Mouse (Mus musculus) limb, embryonic 13.5 days (tissue): ENCODE measurements around the gene Lhfpl3. TPM values are rescaled to one million over a fixed set of nuclear protein-coding genes. Genes with fewer than 3 reads are reported as not detected.

Source experiments
- ATAC-seq: fragments of 200-750 bp; cut with Nextera tagmentation; 2 replicates; pipeline ENCODE4 v1.8.0; 2017; ENCODE audit warnings: low read depth, moderate number of reproducible peaks, moderate TSS enrichment; ENCODE audit not compliant: low FRiP score
- H3K27ac ChIP-seq: fragments of 300-500 bp; sonication (generic); 2 replicates; pipeline ENCODE4 v1.5.1; 2015; ENCODE audit warnings: inconsistent platforms, mild to moderate bottlenecking, moderate library complexity
- H3K27me3 ChIP-seq: fragments of 300-500 bp; sonication (generic); 2 replicates; pipeline ENCODE4 v1.6.1; 2015; ENCODE audit warnings: mild to moderate bottlenecking, inconsistent platforms
- H3K36me3 ChIP-seq: fragments of 300-500 bp; sonication (generic); 2 replicates; pipeline ENCODE4 v1.6.1; 2015; ENCODE audit warnings: inconsistent platforms, mild to moderate bottlenecking, moderate library complexity
- H3K4me1 ChIP-seq: fragments of 300-500 bp; sonication (generic); 2 replicates; pipeline ENCODE4 v1.6.1; 2015; ENCODE audit warnings: inconsistent platforms
- H3K4me2 ChIP-seq: fragments of 300-500 bp; sonication (generic); replicated peaks from 2 replicates; pipeline ENCODE4 v1.6.1; 2015; ENCODE audit warnings: inconsistent platforms, mild to moderate bottlenecking, moderate library complexity
- H3K4me3 ChIP-seq: fragments of 300-500 bp; sonication (generic); 2 replicates; pipeline ENCODE4 v1.5.1; 2015; ENCODE audit warnings: moderate library complexity, mild to moderate bottlenecking, inconsistent platforms
- H3K9ac ChIP-seq: fragments of 300-500 bp; sonication (generic); 2 replicates; pipeline ENCODE4 v1.6.1; 2015; ENCODE audit warnings: mild to moderate bottlenecking, inconsistent platforms
- H3K9me3 ChIP-seq: fragments of 300-500 bp; sonication (generic); 2 replicates; pipeline ENCODE4 v1.6.1; 2016; ENCODE audit warnings: inconsistent platforms
- WGBS: fragments of 180-500 bp; shearing (Covaris S2); methylation state at CpG from one replicate; pipeline ENCODE4 v1.1.7; 2015; 5-methylcytosine and 5-hydroxymethylcytosine counted together
- polyA plus RNA-seq: library from polyadenylated mRNA; unstranded; fragments of >200 nt; fragmentation: Nextera tagmentation; extraction: Ambion mirVana; gene quantifications from 2 replicates; pipeline ENCODE4 v1.2.1, GENCODE M21; 2015

Gene Lhfpl3
- polyA plus RNA-seq, 1 experiment from 2014 or later: 1.3 TPM

- Histone ChIP-seq H3K27ac (no peak overlapping the region), H3K9ac (no peak overlapping the region), H3K4me1 (no peaks in the 10 kb centered on the region), H3K4me3 (no peak overlapping the region), H3K27me3 (no peaks in the 10 kb centered on the region), H3K4me2 (no peak overlapping the region), H3K9me3 (0 out of 2 replicates have a peak, but pooled peaks cover 3% of the 10 kb centered on the region), H3K36me3 (no peaks in the 10 kb centered on the region)
- WGBS: 80% methylated on average over 4 of the region's 4 CpGs
- no peak for ATAC-seq
Measured at GRCm38 (mm10) chr5:22856480-22856879, 110.6 kb downstream of the Lhfpl3 start.

DNA sequence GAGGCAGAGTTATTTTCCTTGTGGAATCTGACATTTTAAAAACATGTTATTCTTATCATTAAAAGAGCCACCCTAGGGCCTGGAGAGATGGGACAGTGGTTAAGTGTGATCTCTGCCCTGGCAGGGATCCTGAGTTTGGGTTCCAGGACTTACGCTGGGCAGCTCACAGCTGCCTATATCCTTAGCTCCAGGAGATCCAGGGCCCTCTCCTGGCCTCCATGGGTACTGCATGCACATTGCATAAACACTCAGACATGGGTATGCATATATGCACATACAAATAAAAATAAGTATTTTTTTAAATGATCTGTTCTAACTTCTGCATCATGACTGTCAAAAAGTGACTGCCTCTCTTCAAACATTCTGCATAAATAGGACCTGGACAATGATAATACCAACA lies 115.5 kb downstream of the Lhfpl3 start:
- 61% methylated on average over 1 of the region's 1 CpGs for WGBS
- Histone ChIP-seq H3K4me1 (no peaks in the 10 kb centered on the region), H3K27me3 (no peaks in the 10 kb centered on the region), H3K4me3 (no peak overlapping the region), H3K4me2 (no peak overlapping the region), H3K9ac (no peak overlapping the region), H3K36me3 (no peaks in the 10 kb centered on the region), H3K27ac (no peak overlapping the region), H3K9me3 (no peaks in the 10 kb centered on the region)
- no peak for ATAC-seq

GRCm38 (mm10) chr5:22869031-22869430 lies 123.2 kb downstream of the Lhfpl3 start:
- Histone ChIP-seq H3K9ac (no peak overlapping the region), H3K27me3 (no peaks in the 10 kb centered on the region), H3K36me3 (no peaks in the 10 kb centered on the region), H3K27ac (no peak overlapping the region), H3K4me1 (no peaks in the 10 kb centered on the region), H3K9me3 (no peaks in the 10 kb centered on the region), H3K4me3 (no peak overlapping the region), H3K4me2 (no peak overlapping the region)
- WGBS: 88% methylated on average over 5 of the region's 5 CpGs
- no peak for ATAC-seq

DNA sequence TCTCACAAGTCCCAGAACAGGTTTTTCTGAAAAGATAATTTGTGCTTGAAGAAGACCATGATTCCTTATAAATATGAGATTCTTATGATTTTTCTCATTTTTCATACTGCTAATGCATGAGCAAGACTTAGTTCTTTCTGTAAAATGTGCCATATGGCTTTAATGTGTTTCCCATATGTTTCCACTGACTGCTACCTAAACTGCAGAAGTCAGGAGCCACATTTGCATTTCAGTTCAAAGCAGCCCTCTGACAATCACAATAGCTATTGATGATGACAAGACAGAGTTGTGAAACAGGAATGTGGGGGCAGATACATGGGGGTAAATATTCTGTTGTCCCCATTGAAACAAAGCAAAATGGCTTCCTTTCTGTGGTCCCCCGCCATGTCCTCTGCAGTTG lies 126.6 kb downstream of the Lhfpl3 start:
- H3K4me2 ChIP-seq: no peak overlapping the region
- H3K9me3 ChIP-seq: no peaks in the 10 kb centered on the region
- no peak for ATAC-seq
- no peak overlapping the region for H3K9ac ChIP-seq
- H3K36me3 ChIP-seq: no peaks in the 10 kb centered on the region
- no peaks in the 10 kb centered on the region for H3K4me1 ChIP-seq
- WGBS: 86% methylated on average over 1 of the region's 1 CpGs
- no peak overlapping the region for H3K4me3 ChIP-seq
- no peaks in the 10 kb centered on the region for H3K27me3 ChIP-seq
- H3K27ac ChIP-seq: no peak overlapping the region

- Histone ChIP-seq H3K27ac (no peak overlapping the region), H3K4me3 (no peak overlapping the region), H3K4me2 (no peak overlapping the region), H3K9ac (no peak overlapping the region), H3K9me3 (no peaks in the 10 kb centered on the region), H3K36me3 (no peaks in the 10 kb centered on the region), H3K4me1 (no peaks in the 10 kb centered on the region), H3K27me3 (no peaks in the 10 kb centered on the region)
- WGBS: 84% methylated on average over 3 of the region's 3 CpGs
- ATAC-seq: no peak
Measured at GRCm38 (mm10) chr5:22888345-22888744, 142.5 kb downstream of the Lhfpl3 start.

DNA sequence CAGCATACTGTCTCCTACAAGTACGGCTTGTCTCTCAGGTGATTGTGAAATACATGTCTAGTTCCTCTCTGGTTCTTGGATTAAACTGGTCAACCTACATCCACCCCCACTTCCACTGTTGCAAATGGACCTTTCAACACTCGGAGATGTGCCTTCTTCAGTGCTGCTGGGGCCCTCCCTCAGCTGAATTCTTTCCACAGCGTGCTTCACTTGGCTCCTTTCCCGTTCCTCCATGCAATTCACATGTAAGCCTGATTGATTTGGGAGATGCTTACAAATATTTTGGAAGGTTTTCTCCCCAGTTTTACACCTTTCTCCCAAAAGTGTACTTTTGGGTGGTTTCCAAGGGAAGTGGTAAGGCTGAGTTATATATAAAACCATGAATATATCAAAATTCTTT lies 143.6 kb downstream of the Lhfpl3 start:
- no peaks in the 10 kb centered on the region for H3K36me3 ChIP-seq
- no peak for ATAC-seq
- no peak overlapping the region for H3K27ac ChIP-seq
- no peak overlapping the region for H3K4me3 ChIP-seq
- no peaks in the 10 kb centered on the region for H3K27me3 ChIP-seq
- WGBS: 62% methylated on average over 4 of the region's 4 CpGs
- no peak overlapping the region for H3K4me2 ChIP-seq
- H3K9me3 ChIP-seq: no peaks in the 10 kb centered on the region
- H3K9ac ChIP-seq: no peak overlapping the region
- H3K4me1 ChIP-seq: no peaks in the 10 kb centered on the region

- no peak overlapping the region for H3K4me3 ChIP-seq
- H3K36me3 ChIP-seq: no peaks in the 10 kb centered on the region
- no peaks in the 10 kb centered on the region for H3K4me1 ChIP-seq
- no peak overlapping the region for H3K27ac ChIP-seq
- H3K4me2 ChIP-seq: no peak overlapping the region
- H3K9me3 ChIP-seq: no peaks in the 10 kb centered on the region
- H3K9ac ChIP-seq: no peak overlapping the region
- no peak for ATAC-seq
- H3K27me3 ChIP-seq: no peaks in the 10 kb centered on the region
- 78% methylated on average over 3 of the region's 3 CpGs for WGBS
Measured at GRCm38 (mm10) chr5:22897228-22897627, 151.4 kb downstream of the Lhfpl3 start.

GRCm38 (mm10) chr5:22897656-22898289 lies 151.9 kb downstream of the Lhfpl3 start:
- ATAC-seq: no peak
- Histone ChIP-seq H3K27me3 (no peaks in the 10 kb centered on the region), H3K9me3 (no peaks in the 10 kb centered on the region), H3K4me2 (no peak overlapping the region), H3K4me1 (no peaks in the 10 kb centered on the region), H3K27ac (no peak overlapping the region), H3K9ac (no peak overlapping the region), H3K4me3 (no peak overlapping the region), H3K36me3 (no peaks in the 10 kb centered on the region)
- WGBS: 74% methylated on average over 7 of the region's 7 CpGs

DNA sequence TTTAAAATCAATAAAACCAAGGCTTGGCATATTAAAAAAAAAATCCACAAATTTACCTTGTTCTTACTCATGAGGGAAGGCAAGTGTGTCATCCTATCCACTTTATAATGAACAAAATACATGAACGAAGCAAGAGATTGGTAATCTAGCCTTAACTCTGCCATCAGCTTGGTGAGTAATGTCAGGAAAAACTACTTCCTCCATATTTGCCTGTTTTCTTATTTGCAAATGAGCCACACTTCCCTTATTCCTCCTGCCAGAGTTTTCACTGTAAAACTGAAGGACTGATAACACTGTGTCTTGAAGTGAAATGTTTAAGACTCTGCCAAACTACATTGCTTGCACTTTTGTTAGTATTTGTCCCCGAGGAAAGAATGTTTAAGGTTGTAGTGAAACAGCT lies 152.7 kb downstream of the Lhfpl3 start:
- no peak for ATAC-seq
- 77% methylated on average over 2 of the region's 2 CpGs for WGBS
- no peak overlapping the region for H3K4me2 ChIP-seq
- H3K9me3 ChIP-seq: no peaks in the 10 kb centered on the region
- no peaks in the 10 kb centered on the region for H3K4me1 ChIP-seq
- no peaks in the 10 kb centered on the region for H3K27me3 ChIP-seq
- H3K36me3 ChIP-seq: no peaks in the 10 kb centered on the region
- no peak overlapping the region for H3K27ac ChIP-seq
- no peak overlapping the region for H3K9ac ChIP-seq
- no peak overlapping the region for H3K4me3 ChIP-seq

DNA sequence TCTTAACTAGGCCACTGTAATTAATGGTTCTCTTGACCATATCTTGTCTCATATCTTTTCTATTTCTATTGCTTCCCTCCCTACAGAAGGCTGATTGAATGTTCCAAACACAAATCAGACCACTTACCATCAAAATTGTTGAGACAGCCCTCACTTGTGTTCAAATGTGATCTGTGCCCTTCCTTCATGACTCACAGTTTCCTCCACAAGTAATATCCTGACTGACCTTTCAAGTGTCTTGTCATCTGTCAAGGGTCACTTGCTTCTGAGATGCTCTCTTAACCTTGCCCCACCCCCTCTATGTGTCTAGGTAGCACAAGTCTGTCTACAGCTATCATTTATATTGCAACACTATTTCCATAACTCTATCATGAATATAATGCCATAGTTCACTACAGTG lies 154.1 kb downstream of the Lhfpl3 start:
- ATAC-seq: no peak
- Histone ChIP-seq H3K4me2 (no peak overlapping the region), H3K4me3 (no peak overlapping the region), H3K27ac (no peak overlapping the region), H3K4me1 (no peaks in the 10 kb centered on the region), H3K9me3 (no peaks in the 10 kb centered on the region), H3K36me3 (no peaks in the 10 kb centered on the region), H3K27me3 (no peaks in the 10 kb centered on the region), H3K9ac (no peak overlapping the region)

DNA sequence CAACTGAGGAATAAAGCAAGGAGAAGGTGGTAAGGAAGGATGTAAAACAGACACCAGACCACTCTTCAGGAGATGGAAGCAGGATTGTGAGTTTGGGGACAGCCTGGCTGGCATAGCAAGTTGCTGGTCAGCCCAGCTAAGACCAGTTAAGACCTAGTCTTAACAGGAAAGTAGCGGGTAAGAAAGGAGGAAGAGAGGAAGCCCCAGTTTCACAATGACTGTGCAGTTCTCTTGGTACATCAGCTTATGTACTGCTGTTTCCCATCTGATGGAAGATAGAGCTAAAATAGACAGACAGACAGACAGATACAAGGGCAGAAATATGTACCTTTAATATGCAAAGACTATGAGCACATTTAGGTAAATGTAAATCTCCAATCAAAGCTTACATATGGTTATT lies 171.3 kb downstream of the Lhfpl3 start:
- no peaks in the 10 kb centered on the region for H3K9me3 ChIP-seq
- no peak overlapping the region for H3K27ac ChIP-seq
- 77% methylated on average over 1 of the region's 1 CpGs for WGBS
- H3K36me3 ChIP-seq: no peaks in the 10 kb centered on the region
- no peak overlapping the region for H3K9ac ChIP-seq
- ATAC-seq: no peak
- H3K4me2 ChIP-seq: no peak overlapping the region
- no peaks in the 10 kb centered on the region for H3K4me1 ChIP-seq
- no peak overlapping the region for H3K4me3 ChIP-seq
- H3K27me3 ChIP-seq: no peaks in the 10 kb centered on the region

- Histone ChIP-seq H3K36me3 (no peaks in the 10 kb centered on the region), H3K27me3 (no peaks in the 10 kb centered on the region), H3K9ac (no peak overlapping the region), H3K4me2 (no peak overlapping the region), H3K4me1 (no peaks in the 10 kb centered on the region), H3K9me3 (no peaks in the 10 kb centered on the region), H3K27ac (no peak overlapping the region), H3K4me3 (no peak overlapping the region)
- ATAC-seq: no peak
Measured at GRCm38 (mm10) chr5:22926171-22926570, 180.3 kb downstream of the Lhfpl3 start.

DNA sequence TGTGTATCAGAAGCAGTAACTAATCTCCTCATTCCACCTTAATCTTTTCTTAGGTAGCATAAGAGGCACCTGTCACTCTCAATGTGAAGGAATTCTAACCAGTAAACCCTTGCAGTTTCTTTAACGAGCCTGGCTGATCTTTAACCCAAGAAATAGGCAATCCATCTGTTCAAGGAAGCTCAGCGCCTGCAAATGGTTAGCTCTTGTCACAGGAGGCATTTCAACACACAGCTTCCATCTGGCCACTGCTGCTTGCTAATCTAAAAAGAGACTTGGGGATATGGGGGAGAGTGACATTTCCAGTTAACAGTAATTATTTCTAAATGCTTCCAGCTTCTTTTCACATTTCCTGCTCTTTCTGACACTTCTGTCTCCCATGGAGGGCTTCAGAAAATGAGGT lies 182.9 kb downstream of the Lhfpl3 start:
- Histone ChIP-seq H3K4me1 (no peaks in the 10 kb centered on the region), H3K36me3 (no peaks in the 10 kb centered on the region), H3K4me2 (no peak overlapping the region), H3K27me3 (no peaks in the 10 kb centered on the region), H3K4me3 (no peak overlapping the region), H3K9me3 (no peaks in the 10 kb centered on the region), H3K9ac (no peak overlapping the region), H3K27ac (no peak overlapping the region)
- 22% methylated on average over 2 of the region's 2 CpGs for WGBS
- no peak for ATAC-seq
